Mouse (Mus musculus): ENCODE results near the gene Fancc. TPM values are rescaled to one million over a fixed set of nuclear protein-coding genes. Genes with fewer than 3 reads are reported as not detected.

Fancc gene
- total and polyA plus RNA-seq, 2 experiments from 2014 or later: 9.2 to 12.1 TPM

DNA sequence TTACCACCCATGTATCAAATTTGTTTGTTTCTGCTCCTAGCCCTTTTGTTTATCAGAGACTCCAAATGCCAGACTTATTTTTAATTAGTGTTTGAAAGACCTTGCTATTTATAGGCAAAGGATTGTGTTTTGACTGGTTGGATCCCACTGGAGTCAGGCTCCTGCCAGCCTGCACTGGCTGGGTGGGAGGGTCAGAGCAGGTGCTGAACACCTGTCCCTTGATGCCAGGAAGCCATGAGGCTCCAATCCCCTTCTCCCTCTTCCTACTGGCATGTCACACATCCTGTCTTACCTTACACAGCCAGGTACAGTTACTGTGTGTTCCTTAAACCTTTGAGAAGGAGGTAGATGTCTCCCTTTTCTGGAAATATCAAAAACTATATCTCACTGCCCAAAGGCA is 213.8 kb downstream of the Fancc start:
- H3K27ac ChIP-seq (ENCODE audit: low read depth, low read length): no peak overlapping the region
- H3K9me3 ChIP-seq (ENCODE audit: low read length): no peaks in the 10 kb centered on the region
- no peak overlapping the region for H3K9ac ChIP-seq (replicated peaks; ENCODE audit: low read length, poor library complexity, severe bottlenecking)
- no peak for TF ChIP-seq CTCF (IDR thresholded peaks at IDR 0.05)
- H3K4me3 ChIP-seq (ENCODE audit: low read depth, low read length): no peak overlapping the region
- DNase-seq (ENCODE audit: low spot score) (no peak), ATAC-seq (ENCODE audit: low FRiP score) (no peak)
- no peaks in the 10 kb centered on the region for H3K27me3 ChIP-seq (ENCODE audit: insufficient read depth, low read length)
- H3K36me3 ChIP-seq (ENCODE audit: insufficient read depth, low read length): peaks cover 17% of the 10 kb centered on the region
- no peak overlapping the region for H3K4me2 ChIP-seq (ENCODE audit: low read depth, low read length, poor library complexity, severe bottlenecking)
- H3K4me1 ChIP-seq (ENCODE audit: insufficient read depth, low read length): no peaks in the 10 kb centered on the region

DNA sequence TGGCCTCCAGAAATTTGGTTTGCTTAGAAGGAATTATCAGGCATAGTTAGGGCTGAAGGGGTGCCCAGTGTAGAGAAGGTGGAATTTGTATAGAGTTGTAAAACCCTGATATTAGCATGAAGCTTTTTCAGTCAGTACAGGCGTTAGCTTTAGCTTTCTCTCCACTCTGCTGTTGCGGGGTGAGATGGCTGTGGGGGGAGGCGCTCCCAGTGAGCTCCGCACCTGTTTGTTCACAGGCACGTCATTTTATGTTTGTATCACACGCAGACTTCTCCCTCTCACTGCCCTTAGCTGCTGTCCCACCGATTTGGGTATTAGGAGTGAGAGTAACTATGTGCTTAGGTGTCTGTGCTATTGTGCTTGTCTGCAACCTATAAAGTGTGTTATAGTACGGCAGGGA is 215.9 kb downstream of the Fancc start:
- H3K27ac ChIP-seq (ENCODE audit: low read depth, low read length): no peak overlapping the region
- no peak overlapping the region for H3K4me3 ChIP-seq (ENCODE audit: low read depth, low read length)
- WGBS: 78% methylated on average over 8 of the region's 8 CpGs
- no peaks in the 10 kb centered on the region for H3K27me3 ChIP-seq (ENCODE audit: insufficient read depth, low read length)
- no peak overlapping the region for H3K4me2 ChIP-seq (ENCODE audit: low read depth, low read length, poor library complexity, severe bottlenecking)
- no peak for TF ChIP-seq CTCF (IDR thresholded peaks at IDR 0.05)
- ATAC-seq (ENCODE audit: low FRiP score): no peak
- H3K36me3 ChIP-seq (ENCODE audit: insufficient read depth, low read length): peaks cover 16% of the 10 kb centered on the region
- no peaks in the 10 kb centered on the region for H3K4me1 ChIP-seq (ENCODE audit: insufficient read depth, low read length)
- no peaks in the 10 kb centered on the region for H3K9me3 ChIP-seq (ENCODE audit: low read length)
- DNase-seq (ENCODE audit: low spot score): no peak
- H3K9ac ChIP-seq (replicated peaks; ENCODE audit: low read length, poor library complexity, severe bottlenecking): no peak overlapping the region

DNA sequence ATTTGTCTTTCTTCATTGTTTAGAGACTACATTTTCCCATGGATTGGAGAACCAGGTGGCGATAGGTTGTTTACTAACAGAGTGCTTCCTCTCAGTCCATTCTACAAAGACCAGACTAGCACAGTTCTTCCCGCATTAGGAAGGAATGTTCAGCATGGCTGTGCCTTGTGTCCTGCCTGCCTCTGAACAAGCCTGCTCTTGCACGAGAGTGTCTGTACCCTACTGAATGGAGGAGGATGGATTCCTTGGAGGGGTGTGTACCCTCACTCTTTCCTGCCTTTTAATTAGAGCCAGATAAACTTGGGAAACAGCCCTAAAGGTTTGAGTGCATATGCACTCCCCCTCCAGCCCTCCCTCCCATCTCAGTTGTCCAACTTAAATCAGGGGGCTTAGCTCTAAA is 216.7 kb downstream of the Fancc start:
- Histone ChIP-seq H3K9me3 (ENCODE audit: low read length) (no peaks in the 10 kb centered on the region), H3K4me2 (ENCODE audit: low read depth, low read length, poor library complexity, severe bottlenecking) (no peak overlapping the region), H3K4me1 (ENCODE audit: insufficient read depth, low read length) (no peaks in the 10 kb centered on the region), H3K4me3 (ENCODE audit: low read depth, low read length) (no peak overlapping the region), H3K27ac (ENCODE audit: low read depth, low read length) (no peak overlapping the region), H3K36me3 (ENCODE audit: insufficient read depth, low read length) (peaks cover 11% of the 10 kb centered on the region), H3K27me3 (ENCODE audit: insufficient read depth, low read length) (no peaks in the 10 kb centered on the region), H3K9ac (replicated peaks; ENCODE audit: low read length, poor library complexity, severe bottlenecking) (no peak overlapping the region)
- WGBS: 62% methylated on average over 3 of the region's 3 CpGs
- TF ChIP-seq CTCF (IDR thresholded peaks at IDR 0.05): no peak
- ATAC-seq (ENCODE audit: low FRiP score) (no peak), DNase-seq (ENCODE audit: low spot score) (no peak)

DNA sequence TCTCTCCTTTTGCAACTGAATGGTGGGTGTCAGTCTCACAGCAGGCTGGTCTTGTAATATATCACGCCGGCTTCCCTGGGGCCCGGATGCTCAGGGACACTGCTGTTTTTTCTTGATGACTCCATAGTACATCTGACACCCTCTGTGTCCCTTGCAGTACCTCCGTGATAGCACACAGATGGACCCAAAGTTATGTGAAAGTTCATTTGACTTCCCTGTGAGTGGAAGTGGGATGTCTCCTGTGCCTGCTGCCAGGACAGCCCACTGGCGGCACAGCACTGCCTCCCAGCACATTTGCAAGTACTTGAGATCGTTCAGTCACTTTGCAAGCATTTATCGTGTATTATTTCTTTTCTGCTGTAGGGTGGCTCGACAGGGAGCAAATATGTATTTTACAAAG is 217.3 kb downstream of the Fancc start:
- TF ChIP-seq CTCF (IDR thresholded peaks at IDR 0.05): no peak
- no peak for ATAC-seq (ENCODE audit: low FRiP score)
- H3K4me3 ChIP-seq (ENCODE audit: low read depth, low read length): no peak overlapping the region
- no peak for DNase-seq (ENCODE audit: low spot score)
- H3K9me3 ChIP-seq (ENCODE audit: low read length): no peaks in the 10 kb centered on the region
- H3K4me1 ChIP-seq (ENCODE audit: insufficient read depth, low read length): no peaks in the 10 kb centered on the region
- WGBS: 52% methylated on average over 8 of the region's 8 CpGs
- no peak overlapping the region for H3K4me2 ChIP-seq (ENCODE audit: low read depth, low read length, poor library complexity, severe bottlenecking)
- H3K27me3 ChIP-seq (ENCODE audit: insufficient read depth, low read length): no peaks in the 10 kb centered on the region
- H3K36me3 ChIP-seq (ENCODE audit: insufficient read depth, low read length): peaks cover 7% of the 10 kb centered on the region; the same call in 1 of the 2 replicates
- no peak overlapping the region for H3K9ac ChIP-seq (replicated peaks; ENCODE audit: low read length, poor library complexity, severe bottlenecking)
- no peak overlapping the region for H3K27ac ChIP-seq (ENCODE audit: low read depth, low read length)

DNA sequence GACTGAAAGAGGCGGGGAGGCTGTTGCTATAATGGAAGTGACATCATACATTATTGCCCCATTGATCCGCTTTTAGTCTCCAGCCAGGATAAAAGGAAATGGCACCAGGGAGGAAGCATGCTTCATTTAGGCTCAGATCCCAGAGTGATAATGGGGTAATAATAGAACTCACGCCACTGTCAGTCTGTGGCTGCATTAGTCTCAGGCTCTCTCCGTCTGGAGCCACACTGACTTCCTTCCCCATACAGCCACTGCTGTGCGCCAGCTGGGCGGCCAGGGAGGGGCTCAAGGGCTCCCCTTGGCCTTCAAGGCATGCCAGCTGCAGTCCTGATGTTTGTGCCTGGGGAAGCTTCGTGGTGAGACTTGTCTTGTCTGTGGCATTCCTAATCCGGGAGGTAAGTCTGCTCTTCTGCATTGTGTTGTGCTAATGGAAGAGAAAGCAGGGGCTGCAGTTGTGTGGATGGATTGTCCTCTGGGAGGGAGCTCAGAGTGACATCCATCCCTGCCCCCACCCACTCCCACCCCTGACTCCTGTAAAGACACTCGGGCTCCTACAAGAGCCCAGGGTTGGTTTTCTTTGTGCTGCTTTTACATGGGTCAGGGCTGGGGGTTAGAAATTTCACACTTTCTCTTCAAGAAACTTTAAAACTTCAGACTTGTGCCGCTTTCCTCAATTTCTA is 218.1 kb downstream of the Fancc start:
- Histone ChIP-seq H3K4me1 (ENCODE audit: insufficient read depth, low read length) (no peaks in the 10 kb centered on the region), H3K9me3 (ENCODE audit: low read length) (no peaks in the 10 kb centered on the region), H3K27me3 (ENCODE audit: insufficient read depth, low read length) (no peaks in the 10 kb centered on the region), H3K4me2 (ENCODE audit: low read depth, low read length, poor library complexity, severe bottlenecking) (peak overlapping the region; percentile 18; the same call in 1 of the 2 replicates), H3K4me3 (ENCODE audit: low read depth, low read length) (no peak overlapping the region), H3K36me3 (ENCODE audit: insufficient read depth, low read length) (peaks cover 7% of the 10 kb centered on the region; the same call in 1 of the 2 replicates), H3K27ac (ENCODE audit: low read depth, low read length) (no peak overlapping the region), H3K9ac (replicated peaks; ENCODE audit: low read length, poor library complexity, severe bottlenecking) (no peak overlapping the region)
- 17% methylated on average over 10 of the region's 10 CpGs for WGBS
- ATAC-seq (ENCODE audit: low FRiP score): 0 out of 2 replicates have a peak, but pooled peaks have one; percentile 53
- DNase-seq (ENCODE audit: low spot score): peak; percentile 20
- TF ChIP-seq CTCF (IDR thresholded peaks at IDR 0.05): no peak

DNA sequence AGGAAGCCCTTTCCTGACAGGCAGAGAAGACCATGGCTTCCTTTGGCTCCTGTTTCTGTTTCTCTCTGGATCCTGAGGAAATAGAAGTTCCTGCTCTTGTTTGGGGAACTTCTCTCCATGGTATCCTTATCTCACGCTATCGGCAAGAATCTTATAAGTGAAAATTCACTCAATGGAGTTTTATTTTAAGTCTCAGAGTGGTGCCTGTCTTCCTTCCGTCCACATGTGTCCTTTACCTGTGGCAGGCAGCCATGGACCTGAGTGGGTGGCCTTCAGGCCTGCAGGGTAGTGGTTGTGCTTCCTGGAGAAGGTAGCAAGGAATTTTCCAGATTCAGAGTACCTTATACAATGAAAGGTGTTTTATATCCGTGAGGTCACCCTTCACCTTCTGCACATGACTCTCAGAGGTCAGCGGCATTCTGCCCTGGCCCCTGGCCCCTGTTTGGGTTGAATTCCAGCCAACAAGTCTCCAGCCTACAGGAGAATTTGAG is 218.9 kb downstream of the Fancc start:
- WGBS: 54% methylated on average over 5 of the region's 5 CpGs
- no peak for DNase-seq (ENCODE audit: low spot score)
- no peaks in the 10 kb centered on the region for H3K9me3 ChIP-seq (ENCODE audit: low read length)
- no peak overlapping the region for H3K4me2 ChIP-seq (ENCODE audit: low read depth, low read length, poor library complexity, severe bottlenecking)
- no peak for ATAC-seq (ENCODE audit: low FRiP score)
- H3K4me3 ChIP-seq (ENCODE audit: low read depth, low read length): no peak overlapping the region
- no peak overlapping the region for H3K27ac ChIP-seq (ENCODE audit: low read depth, low read length)
- no peak for TF ChIP-seq CTCF (IDR thresholded peaks at IDR 0.05)
- no peaks in the 10 kb centered on the region for H3K4me1 ChIP-seq (ENCODE audit: insufficient read depth, low read length)
- no peaks in the 10 kb centered on the region for H3K27me3 ChIP-seq (ENCODE audit: insufficient read depth, low read length)
- H3K9ac ChIP-seq (replicated peaks; ENCODE audit: low read length, poor library complexity, severe bottlenecking): no peak overlapping the region
- H3K36me3 ChIP-seq (ENCODE audit: insufficient read depth, low read length): peaks cover under 1% of the 10 kb centered on the region; the same call in 1 of the 2 replicates

Data from midbrain, postnatal 0 days (tissue).